Mouse (Mus musculus) mature B cell (primary cell): ENCODE measurements around the gene Cenpw.

Experiments
- in situ Hi-C: fragments of 300-500 bp; cut with MboI; formaldehyde crosslinking; loops from 2 replicates; pipeline ENCODE4 v1.14.3; 2019

Gene Cenpw

DNA sequence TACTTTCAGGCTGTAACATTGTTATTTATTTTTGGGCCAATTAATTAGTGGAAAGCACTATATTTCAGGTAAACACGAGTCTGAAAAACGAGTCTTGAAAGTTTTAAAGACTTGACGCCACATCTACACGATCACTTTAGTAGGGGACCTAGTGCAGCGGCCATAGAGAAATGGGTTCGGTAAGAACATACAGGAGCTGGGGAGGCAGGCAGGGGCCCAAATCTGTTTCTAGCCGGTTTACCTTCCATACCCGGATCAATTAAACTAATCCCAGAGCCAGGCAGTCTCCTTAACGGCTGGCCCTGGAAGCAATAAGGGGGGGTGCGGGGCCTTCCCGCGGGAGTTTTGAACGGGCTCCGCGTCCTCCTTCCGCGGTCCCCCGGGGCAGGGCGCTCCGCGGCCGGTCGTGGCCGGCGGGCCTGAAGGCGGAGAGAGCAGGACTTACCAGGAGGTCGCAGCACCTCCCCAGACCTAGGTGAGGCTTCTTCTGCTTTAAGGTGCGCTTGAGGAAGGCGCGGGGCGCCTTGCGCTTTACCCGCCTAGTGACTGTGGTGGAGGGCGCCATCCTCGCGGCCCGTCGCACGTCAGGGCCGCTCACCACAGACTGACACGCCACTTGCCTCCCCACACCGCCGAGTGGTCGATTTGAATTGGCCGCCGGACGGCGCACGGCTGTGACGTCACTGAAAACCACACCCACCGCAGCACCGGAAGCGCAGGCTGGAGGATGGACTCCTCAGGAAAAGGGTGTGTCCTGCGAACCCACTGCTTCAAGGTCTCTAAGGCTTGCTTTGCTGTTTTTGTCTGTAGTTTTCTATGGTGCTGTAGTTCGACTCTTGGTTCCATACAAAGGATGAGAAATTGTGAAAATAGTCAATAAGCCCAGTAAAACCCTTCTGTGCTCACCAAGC, at the start of gene Cenpw:
Cenpw (minus strand) TSS at position 645 of the 911 bp plus-strand sequence.
- in situ Hi-C loops, result loop anchor here (25.0 kb wide), 3 partner anchors 412 to 888 kb away; partner anchors contain the start of genes Echdc1, Hey2 and Trmt11

- in situ Hi-C loops, result no loop called here
Observed at GRCm38 (mm10) chr10:30249654-30250053, 49.3 kb upstream of the Cenpw start.

GRCm38 (mm10) chr10:30199501-30199900, 859 bp downstream of the Cenpw start:
- in situ Hi-C loops, result loop anchor here (25.0 kb wide), 3 partner anchors 413 to 887 kb away; partner anchors contain the start of genes Echdc1, Hey2 and Trmt11

DNA sequence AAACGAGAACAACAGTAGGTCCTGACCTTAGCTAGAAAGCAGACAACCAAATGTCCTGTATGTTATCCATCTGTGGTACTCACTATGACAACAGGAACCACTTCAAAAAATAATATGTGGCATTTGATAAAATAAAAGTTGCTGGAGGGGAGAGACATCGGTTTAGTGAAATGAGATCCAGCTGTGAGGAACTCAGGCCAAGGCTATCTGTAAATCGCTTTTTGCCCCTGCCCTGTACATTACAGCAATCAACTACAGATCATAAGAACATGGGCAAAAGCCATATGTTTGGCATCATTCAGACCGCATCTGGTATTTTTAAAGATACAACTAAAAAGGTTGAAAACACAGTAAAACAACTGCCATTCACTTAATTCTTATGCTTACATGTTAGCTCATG, 32.7 kb downstream of the Cenpw start:
- in situ Hi-C loops, result no loop called here
